Mouse (Mus musculus): ENCODE measurements around the gene Ndufs7.
"Not testable (repeated sequence)": the region's sequence is repeated elsewhere in the genome, so short reads cannot be mapped to it uniquely, and the experiment has no call there.

Gene Ndufs7

GRCm38 (mm10) chr10:80242088-80242487, 6.8 kb upstream of the Ndufs7 start:
- DNase-seq (ENCODE audit: extremely low spot score, low spot score), result no peak

GRCm38 (mm10) chr10:80242607-80243006, 6.3 kb upstream of the Ndufs7 start:
- DNase-seq (ENCODE audit: extremely low spot score, low spot score), result no peak

GRCm38 (mm10) chr10:80244791-80245399, 4.0 kb upstream of the Ndufs7 start:
- no peak for DNase-seq (ENCODE audit: extremely low spot score, low spot score)

GRCm38 (mm10) chr10:80245600-80245999, 3.3 kb upstream of the Ndufs7 start:
- peak; percentile 82 for DNase-seq (ENCODE audit: extremely low spot score, low spot score)

- DNase-seq (ENCODE audit: extremely low spot score, low spot score), result no peak
These were observed 1.1 kb upstream of the Ndufs7 start for GRCm38 (mm10) chr10:80247849-80248248.

- not testable (repeated sequence) for DNase-seq (ENCODE audit: extremely low spot score, low spot score)
These were observed 484 bp upstream of the Ndufs7 start for GRCm38 (mm10) chr10:80248437-80248836.

- DNase-seq (ENCODE audit: extremely low spot score, low spot score), result no peak
These were observed 1.1 kb downstream of the Ndufs7 start for GRCm38 (mm10) chr10:80250059-80250458.

- no peak for DNase-seq (ENCODE audit: extremely low spot score, low spot score)
These were observed 1.7 kb downstream of the Ndufs7 start for GRCm38 (mm10) chr10:80250573-80250972.

GRCm38 (mm10) chr10:80252011-80252410, 3.1 kb downstream of the Ndufs7 start:
- no peak for DNase-seq (ENCODE audit: extremely low spot score, low spot score)

GRCm38 (mm10) chr10:80252493-80253274, 3.8 kb downstream of the Ndufs7 start:
- DNase-seq (ENCODE audit: extremely low spot score, low spot score), result no peak

- no peak for DNase-seq (ENCODE audit: extremely low spot score, low spot score)
These were observed 4.6 kb downstream of the Ndufs7 start for GRCm38 (mm10) chr10:80253551-80253950.

GRCm38 (mm10) chr10:80254331-80255297, 5.7 kb downstream of the Ndufs7 start:
- no peak for DNase-seq (ENCODE audit: extremely low spot score, low spot score)

- DNase-seq (ENCODE audit: extremely low spot score, low spot score), result no peak
These were observed 7.1 kb downstream of the Ndufs7 start for GRCm38 (mm10) chr10:80255881-80256535.

- no peak for DNase-seq (ENCODE audit: extremely low spot score, low spot score)
These were observed 9.0 kb downstream of the Ndufs7 start for GRCm38 (mm10) chr10:80257936-80258335.

- DNase-seq (ENCODE audit: extremely low spot score, low spot score), result no peak
These were observed 10.0 kb downstream of the Ndufs7 start for GRCm38 (mm10) chr10:80258752-80259462.

GRCm38 (mm10) chr10:80259463-80259805, 10.5 kb downstream of the Ndufs7 start:
- DNase-seq (ENCODE audit: extremely low spot score, low spot score), result no peak

- peak; percentile 58 for DNase-seq (ENCODE audit: extremely low spot score, low spot score)
These were observed 11.1 kb downstream of the Ndufs7 start for GRCm38 (mm10) chr10:80259861-80260641.

GRCm38 (mm10) chr10:80260642-80261584, 12.0 kb downstream of the Ndufs7 start, which contains the start of the genes Gamt and Dazap1:
Gene Gamt, minus strand, starts transcription at chr10:80261012.
Gene Dazap1, plus strand, starts transcription at chr10:80261486.
- DNase-seq (ENCODE audit: extremely low spot score, low spot score), result peak; percentile 96

- DNase-seq (ENCODE audit: extremely low spot score, low spot score), result peak; percentile 91
These were observed 12.7 kb downstream of the Ndufs7 start for GRCm38 (mm10) chr10:80261585-80261968.
